Mouse (Mus musculus): ENCODE data around the gene Dis3l2. TPM values are rescaled to one million over a fixed set of nuclear protein-coding genes. Genes with fewer than 3 reads are reported as not detected.

The Dis3l2 gene
- total RNA-seq, 2 experiments from 2014 or later, result 12.2 to 13.4 TPM

DNA sequence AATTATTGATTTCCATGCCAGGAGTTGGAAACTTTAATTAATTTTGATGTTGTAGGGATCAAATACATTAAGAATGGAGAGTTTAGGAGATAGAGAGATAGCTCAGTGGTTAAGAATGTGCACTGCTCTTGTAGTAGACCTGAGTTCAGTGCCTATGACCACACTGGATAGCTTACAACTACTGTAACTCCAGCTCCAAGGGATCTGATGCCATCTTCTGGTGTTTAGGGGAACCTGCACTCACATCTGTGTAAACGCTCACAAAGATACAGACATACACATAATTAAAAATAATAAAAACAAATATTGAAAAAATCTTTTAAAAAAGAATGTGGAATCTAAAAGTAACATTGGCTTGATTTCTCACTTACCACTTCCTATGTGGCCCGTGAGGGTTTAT is 211.1 kb downstream of the Dis3l2 start:
- DNase-seq (ENCODE audit: low spot score), result no peak

DNA sequence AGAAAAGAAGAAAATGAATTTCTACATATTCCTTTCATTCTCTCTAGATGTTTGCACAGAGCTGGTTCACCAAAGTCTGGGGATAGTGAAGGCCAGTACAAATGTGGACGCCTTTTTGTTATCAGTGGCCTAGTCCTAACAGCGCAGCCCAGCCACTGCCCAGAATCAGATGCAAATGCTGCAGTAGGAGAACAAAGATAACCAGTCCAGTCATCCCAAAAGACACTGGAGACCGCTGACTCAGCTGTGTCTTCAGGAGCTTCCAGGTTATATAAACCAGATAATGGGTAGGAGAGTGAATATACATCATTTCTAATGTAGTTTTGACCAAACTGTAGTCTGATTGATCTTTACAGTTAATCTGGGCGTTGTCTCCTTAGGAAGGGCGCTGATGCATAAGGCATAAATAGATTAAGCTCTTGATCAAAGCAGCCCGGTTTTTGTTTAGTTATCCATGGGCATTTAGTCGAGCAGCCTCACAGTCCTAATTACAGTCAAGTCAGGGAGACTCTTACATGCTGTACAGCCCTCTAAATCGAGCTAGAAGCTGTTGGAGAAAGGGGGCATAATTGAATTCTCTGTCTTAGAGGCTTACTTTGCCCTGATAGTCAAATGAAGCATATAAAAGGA is 212.9 kb downstream of the Dis3l2 start:
- DNase-seq (ENCODE audit: low spot score), result no peak

DNA sequence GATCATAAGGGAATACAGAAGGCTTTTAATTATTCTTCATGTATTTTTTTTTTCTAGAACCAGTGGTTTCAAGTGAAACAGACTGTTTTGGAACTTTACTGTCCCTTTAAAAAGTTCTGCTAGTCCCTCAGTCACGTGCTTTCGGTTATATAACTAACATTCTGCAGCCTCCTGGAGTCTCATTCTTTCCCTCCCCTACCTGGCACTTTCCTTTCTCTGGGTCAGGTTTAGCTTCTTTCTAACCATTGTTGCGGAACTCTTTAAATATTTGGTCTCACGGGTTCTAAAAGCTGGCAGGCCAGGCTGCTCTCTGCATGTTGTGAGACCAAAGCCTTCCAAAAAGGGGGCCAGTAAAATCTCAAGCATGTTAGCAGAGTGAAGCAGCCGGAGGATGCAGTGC is 222.2 kb downstream of the Dis3l2 start:
- no peak for DNase-seq (ENCODE audit: low spot score)

DNA sequence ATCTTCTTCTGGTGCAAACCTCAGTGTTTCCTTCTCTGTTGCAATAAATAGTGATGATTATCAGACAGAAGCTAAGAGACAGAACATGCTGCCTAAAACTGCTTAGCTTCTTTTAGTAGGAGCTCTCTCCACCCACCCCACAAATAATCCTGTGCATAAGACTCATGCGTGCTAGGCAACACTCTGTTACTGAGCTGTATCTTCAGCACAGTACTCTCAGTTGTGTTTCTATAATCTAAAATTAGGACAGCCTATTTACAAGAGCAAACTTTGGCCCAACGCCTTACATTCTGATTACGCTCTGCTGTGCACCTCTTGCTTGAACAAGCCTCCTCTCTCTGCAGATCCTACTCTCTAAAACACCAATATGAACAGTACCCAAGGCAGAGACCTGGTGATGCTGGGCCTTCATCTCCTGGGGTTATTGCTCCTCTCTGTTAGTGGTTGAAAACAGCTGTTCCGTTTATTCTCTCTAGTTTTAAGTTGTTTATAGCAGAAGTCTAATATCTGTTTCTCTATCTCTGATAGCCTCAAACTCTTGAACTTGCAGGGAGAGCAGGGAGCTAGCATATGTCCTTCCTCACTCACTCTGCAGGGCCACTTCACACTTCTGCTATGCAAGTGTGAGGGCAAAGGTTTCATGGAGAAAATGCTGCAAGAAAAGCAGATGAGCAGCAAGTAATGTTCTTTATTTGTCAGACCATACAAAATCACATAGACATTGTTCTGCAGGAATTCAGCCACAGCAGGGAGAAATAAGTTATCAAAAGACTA is 228.2 kb downstream of the Dis3l2 start:
- no peak for DNase-seq (ENCODE audit: low spot score)

DNA sequence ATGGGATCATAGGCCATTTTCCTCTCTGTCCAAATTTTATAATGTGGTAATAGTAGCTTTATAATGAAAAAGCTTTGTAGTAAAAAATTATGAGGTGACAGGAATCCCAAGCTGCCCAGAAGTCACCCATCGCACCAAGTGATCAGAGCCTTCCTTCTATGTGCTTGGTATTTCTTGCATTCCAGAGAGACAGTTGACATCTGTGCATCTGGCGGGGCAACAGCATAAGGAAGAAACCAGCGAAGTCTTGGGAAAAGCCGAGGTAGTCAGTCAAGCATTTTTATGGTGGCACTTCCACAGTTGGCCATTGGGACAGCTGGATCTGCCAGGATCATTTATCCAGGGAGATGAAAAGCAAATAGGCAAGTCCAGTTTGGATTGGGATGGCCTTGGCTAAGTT is 229.2 kb downstream of the Dis3l2 start:
- DNase-seq (ENCODE audit: low spot score), result no peak

DNA sequence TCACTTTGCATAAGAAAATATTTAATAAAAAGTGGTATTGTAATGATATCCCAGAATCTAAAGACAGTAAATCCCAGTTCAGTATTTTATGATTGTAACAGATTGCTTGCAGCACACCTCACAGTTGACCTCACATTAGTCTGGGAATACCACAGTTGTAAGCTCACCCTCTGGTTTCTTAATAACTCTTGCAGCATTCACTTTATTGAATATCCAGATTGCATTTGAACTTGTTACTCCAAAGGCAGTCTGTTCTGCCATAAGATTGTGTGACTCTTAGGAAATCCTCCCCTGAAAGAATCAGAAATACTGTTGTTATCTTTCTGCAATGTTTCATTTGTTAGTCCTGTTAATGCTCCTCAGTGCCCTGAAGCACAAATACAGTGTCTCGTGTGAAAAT is 230.0 kb downstream of the Dis3l2 start:
- DNase-seq (ENCODE audit: low spot score), result no peak

DNA sequence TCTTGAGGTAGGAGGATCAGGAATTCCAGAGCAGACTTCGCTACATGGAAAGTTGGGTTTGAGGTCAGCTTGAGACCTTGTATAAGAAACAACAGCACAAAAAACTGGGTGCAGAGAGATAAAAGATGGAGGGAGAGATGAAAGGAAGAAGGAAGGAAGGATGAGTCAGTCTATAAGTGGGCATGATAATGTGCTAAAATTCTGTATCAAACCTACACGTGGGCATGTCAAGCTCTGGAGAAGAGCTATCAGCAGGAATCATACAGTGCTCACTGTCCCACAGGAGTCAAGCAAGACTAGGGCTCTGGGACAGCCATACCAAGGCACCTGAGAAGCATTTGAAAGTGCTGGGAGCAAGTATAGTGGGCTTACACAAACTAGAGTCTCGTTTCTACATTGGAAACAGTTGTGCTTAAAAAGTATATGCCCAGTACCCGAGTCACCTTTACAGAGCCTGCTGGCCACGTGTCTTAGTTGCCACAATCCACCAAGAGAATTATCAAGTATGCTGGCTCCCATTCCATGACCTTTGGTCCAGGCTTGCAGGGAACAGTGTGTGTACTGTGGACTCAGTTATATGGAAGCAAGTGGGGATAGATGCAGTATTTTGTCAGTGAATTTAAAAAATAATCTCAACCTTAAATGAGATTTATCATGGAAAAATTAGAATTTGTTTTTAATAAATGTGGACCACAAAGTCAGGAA is 248.0 kb downstream of the Dis3l2 start:
- DNase-seq (ENCODE audit: low spot score), result no peak

DNA sequence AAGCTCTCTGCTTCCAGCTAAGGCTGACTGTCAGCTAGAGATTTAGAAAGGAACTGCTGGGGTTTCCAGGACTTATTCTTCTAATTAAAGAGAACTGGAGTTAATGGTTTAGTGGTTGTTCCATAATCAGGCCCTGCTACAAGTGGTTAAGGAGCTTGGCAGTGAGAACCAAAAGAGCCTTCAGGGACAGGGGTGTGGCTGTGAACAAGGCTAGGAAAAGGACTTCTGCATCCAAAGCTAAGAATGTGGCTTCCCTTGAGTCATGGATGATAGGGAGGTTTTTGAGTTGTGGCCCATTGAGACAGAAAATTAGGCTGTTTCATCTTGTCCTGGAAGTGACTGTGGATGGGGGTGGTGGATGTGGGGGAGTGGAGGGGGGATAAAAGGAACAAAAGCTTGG is 252.2 kb downstream of the Dis3l2 start:
- peak; percentile 25 for DNase-seq (ENCODE audit: low spot score)

DNA sequence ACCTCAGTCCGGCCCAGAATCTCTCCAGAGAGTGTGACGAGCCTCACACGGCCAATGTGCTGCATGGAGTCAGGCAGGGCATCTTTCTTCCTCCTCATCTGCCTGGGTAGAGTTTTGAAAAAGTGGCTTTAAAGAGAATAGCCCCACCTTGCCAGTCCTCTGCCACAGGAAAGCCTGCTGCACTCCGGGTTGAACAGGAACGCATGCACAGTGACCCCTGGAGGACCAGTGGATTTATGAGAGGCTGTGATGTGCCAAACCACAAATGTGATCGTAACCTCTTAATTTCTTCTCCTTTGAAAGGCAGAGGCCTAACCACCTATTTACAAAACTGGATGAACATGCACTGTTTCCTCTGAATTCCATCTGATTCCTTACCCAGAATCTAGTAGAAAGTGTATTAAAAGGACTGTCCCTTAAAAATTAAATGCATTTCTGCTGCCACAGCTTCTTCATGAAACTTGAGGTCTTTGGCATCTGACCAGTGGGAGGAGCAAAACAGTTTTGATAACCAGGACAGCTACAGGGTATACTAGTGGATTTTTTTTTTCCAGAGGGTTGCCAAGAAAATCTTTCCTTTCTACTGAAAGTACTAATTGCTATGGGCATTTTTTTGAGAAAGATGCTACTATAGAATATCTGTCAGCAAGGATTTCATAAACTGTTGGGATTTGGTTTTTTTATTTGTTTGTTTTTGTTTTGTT is 264.8 kb downstream of the Dis3l2 start:
- DNase-seq (ENCODE audit: low spot score), result peak; percentile 44

DNA sequence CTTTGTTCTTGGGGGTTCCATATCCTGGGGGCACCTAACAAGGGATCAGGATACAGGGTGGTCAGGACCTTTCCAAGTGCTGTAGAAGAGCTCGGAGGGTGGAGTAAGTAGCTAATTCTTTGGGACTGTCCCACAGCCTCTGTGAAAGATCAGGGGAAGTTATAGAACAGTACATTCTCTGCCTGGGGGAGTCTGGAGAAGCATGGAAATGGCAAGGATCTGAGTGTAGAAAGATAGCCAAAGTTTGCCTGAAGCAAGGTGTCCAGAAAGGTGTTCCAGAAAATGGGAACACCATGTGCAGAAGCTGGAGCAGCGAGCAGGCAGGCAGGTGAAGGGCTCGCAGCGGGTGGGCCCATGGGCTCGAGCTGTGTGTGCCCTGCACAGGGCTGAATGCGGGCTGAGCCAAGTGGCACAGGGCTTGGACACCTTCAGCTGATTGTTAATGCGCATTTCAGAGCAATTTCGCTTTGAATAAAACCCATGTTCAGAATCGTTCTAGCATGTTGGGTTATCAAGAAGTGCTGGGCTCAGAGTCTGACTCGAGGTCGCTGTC is 265.6 kb downstream of the Dis3l2 start:
- no peak for DNase-seq (ENCODE audit: low spot score)

DNA sequence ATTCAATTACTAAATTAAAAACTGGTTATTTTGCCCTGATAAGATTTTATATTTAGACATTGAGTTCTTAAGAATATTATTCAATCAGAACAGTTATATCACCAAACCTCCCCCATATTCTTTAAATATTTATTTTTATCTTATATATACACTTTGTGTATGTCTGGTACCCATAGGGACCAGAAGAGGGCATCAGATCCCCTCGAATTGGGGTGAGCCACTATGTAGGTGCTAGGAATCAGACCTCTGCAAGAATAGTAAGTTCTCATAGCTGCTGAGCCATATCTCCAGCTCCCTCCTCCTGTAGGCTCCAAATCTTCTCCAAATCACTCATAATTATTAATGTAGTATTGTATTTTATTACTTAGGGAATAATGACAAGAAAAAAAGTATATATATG is 269.1 kb downstream of the Dis3l2 start:
- no peak for DNase-seq (ENCODE audit: low spot score)

DNA sequence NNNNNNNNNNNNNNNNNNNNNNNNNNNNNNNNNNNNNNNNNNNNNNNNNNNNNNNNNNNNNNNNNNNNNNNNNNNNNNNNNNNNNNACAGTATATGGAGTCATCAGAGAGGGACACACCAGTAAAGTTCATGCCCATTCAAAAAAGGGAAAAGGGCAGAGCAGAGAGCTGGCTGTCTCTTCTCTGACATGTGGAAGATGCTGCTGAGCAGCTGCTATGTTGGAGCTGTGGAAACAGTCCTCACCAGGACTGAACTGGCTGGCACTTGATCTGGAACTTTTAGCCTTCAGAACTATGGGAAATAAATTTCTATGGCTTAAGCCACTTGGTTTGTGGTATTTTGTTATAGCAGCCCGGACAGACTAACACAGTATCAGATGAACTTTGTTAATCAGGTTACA is 273.4 kb downstream of the Dis3l2 start:
- DNase-seq (ENCODE audit: low spot score), result no peak

DNA sequence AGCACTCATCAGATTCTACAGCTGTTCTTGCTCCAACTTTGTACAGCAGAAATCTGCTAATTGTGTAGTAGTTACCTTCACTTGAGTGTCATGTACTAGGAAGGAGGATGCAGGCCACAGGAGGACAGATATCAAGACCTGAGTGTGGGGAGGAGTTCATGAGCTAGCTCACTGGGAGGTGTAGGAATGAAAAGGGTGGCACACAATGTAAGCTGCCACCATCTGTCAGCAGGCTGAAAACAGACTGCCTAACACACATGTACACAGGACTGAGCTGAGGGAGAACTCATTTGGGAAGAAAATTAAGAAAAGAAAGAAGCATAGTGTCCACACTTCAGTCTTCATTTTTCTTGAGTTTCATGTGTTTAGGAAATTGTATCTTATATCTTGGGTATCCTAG is 282.8 kb downstream of the Dis3l2 start:
- no peak for DNase-seq (ENCODE audit: low spot score)

DNA sequence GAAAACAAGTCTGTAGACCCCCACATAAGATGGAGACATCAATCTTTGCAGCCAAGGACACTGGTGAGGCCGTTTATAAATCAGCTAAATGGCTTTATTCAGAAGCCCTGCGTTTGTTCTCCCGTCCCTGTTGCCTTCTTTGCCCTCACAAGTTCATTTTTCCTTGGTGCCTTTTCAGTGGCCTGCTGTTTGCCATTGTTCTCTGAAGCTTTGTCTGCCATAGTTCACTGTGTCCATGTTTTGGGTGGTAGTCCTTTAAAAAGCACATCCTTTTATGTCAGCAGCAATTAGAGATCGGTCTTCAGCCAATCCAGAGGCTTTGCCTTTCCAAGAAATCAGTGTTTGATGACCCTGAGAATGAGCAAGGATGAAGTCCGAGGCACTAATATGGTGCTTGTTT is 289.2 kb downstream of the Dis3l2 start:
- no peak for DNase-seq (ENCODE audit: low spot score)

DNA sequence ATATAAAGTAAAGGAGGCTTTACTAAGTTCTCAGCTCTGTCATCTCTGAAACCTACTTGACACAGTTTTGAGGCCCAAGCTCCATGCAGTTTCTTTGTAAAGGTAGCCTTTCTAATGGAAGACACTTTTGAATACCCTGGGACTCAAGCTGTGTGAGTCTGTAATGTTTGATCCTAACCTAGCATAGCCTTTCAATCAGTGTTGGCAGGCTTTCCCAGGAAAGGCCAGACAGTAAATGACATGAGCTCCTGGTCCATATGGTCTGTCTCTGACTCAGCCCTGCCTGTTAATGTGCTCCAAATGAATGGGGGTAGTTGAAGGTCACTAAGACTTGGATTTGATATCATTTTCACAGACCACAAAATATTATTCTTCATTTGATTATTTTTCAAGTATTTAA is 290.4 kb downstream of the Dis3l2 start:
- no peak for DNase-seq (ENCODE audit: low spot score)

DNA sequence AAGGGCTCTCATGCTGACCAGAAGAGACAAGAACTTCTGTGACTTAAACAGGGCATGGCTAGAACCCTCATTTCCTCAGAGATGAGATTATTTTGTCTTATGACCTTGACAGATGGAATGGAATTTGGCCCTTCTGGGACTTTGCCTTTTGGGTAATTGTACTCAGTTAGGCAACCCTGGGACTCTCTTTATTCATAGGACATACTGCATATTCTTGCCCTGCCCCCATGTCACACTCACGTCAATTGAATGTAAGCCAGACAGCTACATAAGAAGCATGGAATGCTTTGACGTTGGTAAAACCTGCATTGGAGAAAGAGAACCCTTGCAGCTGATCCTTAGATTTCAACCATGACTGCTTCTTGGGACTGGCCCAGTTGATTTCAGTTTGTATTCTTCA is 294.4 kb downstream of the Dis3l2 start:
- DNase-seq (ENCODE audit: low spot score), result no peak

DNA sequence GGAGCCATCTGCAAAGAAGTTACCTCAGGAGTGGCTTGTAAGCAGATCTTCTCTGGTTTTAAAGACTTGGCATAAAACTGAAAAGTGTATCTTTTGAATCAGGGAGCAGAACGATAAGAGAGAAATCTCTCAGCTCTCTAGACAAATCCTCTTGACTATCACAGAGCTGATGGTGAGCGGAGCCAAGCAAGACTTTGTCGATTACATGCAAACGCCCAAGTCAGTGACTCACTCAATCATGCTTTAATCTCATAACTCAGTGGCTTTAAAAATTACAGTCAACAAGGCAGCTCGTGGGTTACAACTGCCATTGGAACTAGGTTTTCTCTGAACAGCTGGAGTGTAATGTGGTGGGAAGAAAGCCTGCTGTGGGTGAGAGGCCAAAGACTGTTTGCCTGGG is 297.8 kb downstream of the Dis3l2 start:
- no peak for DNase-seq (ENCODE audit: low spot score)

DNA sequence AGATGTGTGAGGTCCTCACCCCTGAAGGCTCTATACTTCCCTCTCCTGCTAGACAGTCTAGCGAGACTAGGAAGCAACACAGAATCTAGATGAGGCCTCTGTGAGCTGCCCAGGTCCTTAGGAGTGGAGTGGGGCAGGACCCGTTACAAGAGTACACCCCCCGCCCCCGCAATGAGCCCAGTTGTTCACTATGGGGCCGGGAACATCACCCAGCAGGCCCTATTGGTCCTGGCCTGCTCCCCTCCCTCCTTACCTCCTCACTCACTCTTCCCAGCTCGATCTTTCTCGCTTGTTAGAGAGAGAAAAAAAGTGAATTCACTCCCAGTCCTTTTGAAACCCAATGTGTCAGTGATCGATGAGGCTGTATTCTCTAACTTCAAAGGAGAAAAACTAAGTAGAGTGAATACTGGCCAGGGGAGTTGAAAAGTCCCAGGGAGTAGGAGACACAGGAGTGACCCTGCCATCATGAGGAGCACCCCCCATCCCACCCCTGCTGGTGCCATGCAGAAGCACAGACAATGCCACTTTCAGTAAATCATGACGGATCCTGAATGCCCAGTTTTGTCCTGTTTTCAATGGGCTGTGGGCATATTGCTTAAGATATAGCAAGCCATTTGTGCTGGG is 299.0 kb downstream of the Dis3l2 start:
- DNase-seq (ENCODE audit: low spot score), result no peak

DNA sequence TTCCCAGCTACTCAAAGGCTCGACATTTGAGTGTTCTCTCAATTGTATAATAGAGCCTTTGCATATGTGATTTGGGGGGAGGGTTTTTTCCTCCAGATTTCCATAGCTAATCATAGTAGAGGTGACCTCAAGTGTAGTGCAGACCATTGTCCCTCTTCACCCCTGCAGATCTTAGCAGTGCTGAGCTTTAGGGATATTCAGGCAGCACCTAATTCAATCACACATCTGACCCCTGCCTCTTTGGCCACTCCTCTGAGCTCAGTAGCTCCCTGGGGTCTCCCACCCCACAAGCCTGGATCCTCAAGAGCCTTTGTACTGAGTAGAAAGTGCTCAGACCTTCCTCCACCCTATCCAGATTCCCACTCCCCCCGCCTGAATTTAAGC is 299.6 kb downstream of the Dis3l2 start:
- no peak for DNase-seq (ENCODE audit: low spot score)

DNA sequence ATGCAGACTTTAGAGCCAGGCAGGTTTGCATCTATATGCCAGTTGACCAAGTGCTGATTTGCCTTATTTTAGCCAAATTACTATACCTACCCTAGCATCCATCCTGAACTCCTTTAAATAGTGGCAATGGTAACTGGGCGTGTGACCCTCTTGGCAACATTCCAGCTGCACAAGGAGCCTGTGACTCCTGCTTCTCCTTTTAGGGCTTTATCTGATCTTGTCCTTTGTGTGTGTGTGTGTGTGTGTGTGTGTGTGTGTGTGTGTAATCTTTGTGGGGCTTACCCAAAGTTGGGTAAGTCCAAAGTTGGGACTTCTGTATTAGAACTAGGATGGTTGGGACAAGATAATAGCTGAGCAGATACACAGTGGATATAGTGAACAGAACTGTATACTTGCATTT is 302.8 kb downstream of the Dis3l2 start:
- no peak for DNase-seq (ENCODE audit: low spot score)

DNA sequence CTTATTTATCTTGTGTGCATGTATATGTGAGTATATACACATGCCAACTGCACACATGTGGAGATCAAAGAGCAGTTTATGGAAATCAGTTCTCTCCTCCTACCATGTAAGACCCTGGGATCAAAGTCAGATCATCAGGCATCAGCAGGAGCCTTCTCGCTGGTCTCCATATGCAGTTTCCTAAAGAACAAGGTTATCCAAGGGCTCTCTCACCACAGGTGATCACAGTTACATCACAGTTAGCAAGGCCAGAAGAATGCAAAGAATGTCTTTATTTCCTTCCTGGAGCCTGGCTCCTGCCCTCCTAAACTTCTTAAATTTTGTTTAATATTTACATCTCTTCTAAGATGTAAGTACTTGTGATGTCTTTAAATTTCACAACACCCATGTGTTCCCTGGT is 304.6 kb downstream of the Dis3l2 start:
- DNase-seq (ENCODE audit: low spot score), result no peak
